Mouse (Mus musculus) embryonic facial prominence, embryonic 11.5 days (tissue): ENCODE results near the gene Wnt1. TPM values are rescaled to one million over a fixed set of nuclear protein-coding genes. Genes with fewer than 3 reads are reported as not detected.
A peak's percentile ranks its signal among the peaks of the same experiment; 100 is the strongest.
"Not testable (repeated sequence)": the region's sequence is repeated elsewhere in the genome, so short reads cannot be mapped to it uniquely, and the experiment has no call there.

Experiments
- ATAC-seq: fragments of 200-750 bp; cut with Nextera tagmentation; replicated peaks from 2 replicates; pipeline ENCODE4 v1.8.0; 2017; ENCODE audit warnings: low read depth; ENCODE audit not compliant: insufficient number of reproducible peaks, low FRiP score, low TSS enrichment
- DNase-seq: peaks from one replicate; pipeline ENCODE4 v3.0.0-alpha.2; 2015; ENCODE audit warnings: low spot score
- H3K27ac ChIP-seq: fragments of 300-500 bp; sonication (generic); replicated peaks from 2 replicates; pipeline ENCODE4 v1.5.1; 2014; ENCODE audit warnings: mild to moderate bottlenecking, low read depth, low read length, control low read depth
- H3K27me3 ChIP-seq: fragments of 300-500 bp; sonication (generic); 2 replicates; pipeline ENCODE4 v1.6.1; 2014; ENCODE audit warnings: mild to moderate bottlenecking, low read length, moderate library complexity, mixed read lengths; ENCODE audit not compliant: control insufficient read depth, insufficient read depth
- H3K36me3 ChIP-seq: fragments of 300-500 bp; sonication (generic); replicated peaks from 2 replicates; pipeline ENCODE4 v1.6.1; 2014; ENCODE audit warnings: low read depth, mild to moderate bottlenecking, low read length, moderate library complexity, mixed read lengths; ENCODE audit not compliant: control insufficient read depth, insufficient read depth
- H3K4me1 ChIP-seq: fragments of 300-500 bp; sonication (generic); 2 replicates; pipeline ENCODE4 v1.6.1; 2014; ENCODE audit warnings: low read length, mixed read lengths; ENCODE audit not compliant: control insufficient read depth, insufficient read depth
- H3K4me2 ChIP-seq: fragments of 300-500 bp; sonication (generic); 2 replicates; pipeline ENCODE4 v1.6.1; 2014; ENCODE audit warnings: low read depth, mild to moderate bottlenecking, control low read depth, low read length, moderate library complexity
- H3K4me3 ChIP-seq: fragments of 300-500 bp; sonication (generic); 2 replicates; pipeline ENCODE4 v1.5.1; 2014; ENCODE audit warnings: low read depth, low read length, control low read depth
- H3K9ac ChIP-seq: fragments of 300-500 bp; sonication (generic); replicated peaks from 2 replicates; pipeline ENCODE4 v1.6.1; 2014; ENCODE audit warnings: mild to moderate bottlenecking, control low read depth, low read length
- H3K9me3 ChIP-seq: fragments of 300-500 bp; sonication (generic); replicated peaks from 2 replicates; pipeline ENCODE4 v1.6.1; 2016; ENCODE audit warnings: mild to moderate bottlenecking, low read length, inconsistent platforms, mixed read lengths; ENCODE audit not compliant: control insufficient read depth
- WGBS: fragments of 180-500 bp; shearing (Covaris S2); extraction: QIAGEN DNeasy Blood & Tissue Kit; methylation state at CpG from one replicate; pipeline ENCODE4 v1.1.7; 2014; 5-methylcytosine and 5-hydroxymethylcytosine counted together
- polyA plus RNA-seq: library from polyadenylated mRNA; unstranded; fragments of >200 nt; fragmentation: Nextera tagmentation; extraction: Ambion mirVana; gene quantifications from 2 replicates; pipeline ENCODE4 v1.2.1, GENCODE M21; 2014

The Wnt1 gene
- polyA plus RNA-seq = 0.28 and 0.33 TPM in 2 replicates

- H3K9ac ChIP-seq = no peak within 1 kb of the TSS
- H3K4me2 ChIP-seq = no peak within 1 kb of the TSS; the same call in 1 of the 2 replicates
- no peaks in the 10 kb centered on the region; the same call in 1 of the 2 replicates for H3K9me3 ChIP-seq
- H3K36me3 ChIP-seq = no peaks in the 10 kb centered on the region
- H3K4me3 ChIP-seq = no peak within 1 kb of the TSS
- H3K27ac ChIP-seq = no peak within 1 kb of the TSS
- DNase-seq = peak; percentile 66
- 2% methylated on average over 47 of the region's 51 CpGs for WGBS
- H3K27me3 ChIP-seq = peaks cover 73% of the 10 kb centered on the region
- ATAC-seq = no peak
- H3K4me1 ChIP-seq = no peaks in the 10 kb centered on the region; the same call in 1 of the 2 replicates
Observed at GRCm38 (mm10) chr15:98789661-98790535, at the start of gene Wnt1. Gene Wnt1, plus strand, starts transcription at chr15:98789857.

GRCm38 (mm10) chr15:98740219-98740618 lies 49.4 kb upstream of the Wnt1 start:
- no peak overlapping the region for H3K9ac ChIP-seq
- no peak for ATAC-seq
- no peak overlapping the region for H3K4me2 ChIP-seq
- H3K27me3 ChIP-seq = no peaks in the 10 kb centered on the region
- H3K27ac ChIP-seq = no peak overlapping the region
- peaks cover 8% of the 10 kb centered on the region for H3K36me3 ChIP-seq
- no peaks in the 10 kb centered on the region for H3K4me1 ChIP-seq
- 86% methylated on average over 8 of the region's 8 CpGs for WGBS
- no peak for DNase-seq
- H3K4me3 ChIP-seq = no peak overlapping the region
- H3K9me3 ChIP-seq = no peaks in the 10 kb centered on the region

- Histone ChIP-seq H3K27ac (no peak overlapping the region), H3K27me3 (no peaks in the 10 kb centered on the region), H3K4me1 (no peaks in the 10 kb centered on the region), H3K4me2 (no peak overlapping the region), H3K4me3 (no peak overlapping the region), H3K9ac (no peak overlapping the region), H3K9me3 (no peaks in the 10 kb centered on the region), H3K36me3 (peaks cover 5% of the 10 kb centered on the region)
- 88% methylated on average over 8 of the region's 8 CpGs for WGBS
- DNase-seq (no peak), ATAC-seq (no peak)
Observed at GRCm38 (mm10) chr15:98742766-98743428, 46.8 kb upstream of the Wnt1 start.

- not testable (repeated sequence) for H3K4me2 ChIP-seq, H3K27me3 ChIP-seq, H3K4me3 ChIP-seq, H3K27ac ChIP-seq, H3K4me1 ChIP-seq, H3K36me3 ChIP-seq, H3K9ac ChIP-seq, H3K9me3 ChIP-seq, ATAC-seq, DNase-seq
- 83% methylated on average over 3 of the region's 3 CpGs for WGBS
Observed at GRCm38 (mm10) chr15:98743863-98744262, 45.8 kb upstream of the Wnt1 start.

GRCm38 (mm10) chr15:98746344-98746965 lies 43.2 kb upstream of the Wnt1 start:
- WGBS = 89% methylated on average over 10 of the region's 10 CpGs
- no peak overlapping the region for H3K9ac ChIP-seq
- no peak overlapping the region for H3K4me2 ChIP-seq
- no peak overlapping the region for H3K4me3 ChIP-seq
- H3K9me3 ChIP-seq = no peaks in the 10 kb centered on the region
- H3K36me3 ChIP-seq = peaks cover 2% of the 10 kb centered on the region
- ATAC-seq = no peak
- DNase-seq = no peak
- H3K27ac ChIP-seq = no peak overlapping the region
- H3K4me1 ChIP-seq = no peaks in the 10 kb centered on the region
- H3K27me3 ChIP-seq = no peaks in the 10 kb centered on the region

GRCm38 (mm10) chr15:98747296-98747695 lies 42.4 kb upstream of the Wnt1 start:
- ATAC-seq = no peak
- whole genome bisulfite sequencing = 86% methylated on average over 6 of the region's 6 CpGs
- H3K27me3 ChIP-seq = no peaks in the 10 kb centered on the region
- no peak for DNase-seq
- no peak overlapping the region for H3K27ac ChIP-seq
- no peaks in the 10 kb centered on the region for H3K9me3 ChIP-seq
- H3K9ac ChIP-seq = no peak overlapping the region
- H3K4me2 ChIP-seq = no peak overlapping the region
- H3K36me3 ChIP-seq = peaks cover under 1% of the 10 kb centered on the region
- H3K4me1 ChIP-seq = no peaks in the 10 kb centered on the region
- no peak overlapping the region for H3K4me3 ChIP-seq

- H3K27ac ChIP-seq = no peak overlapping the region
- no peaks in the 10 kb centered on the region for H3K27me3 ChIP-seq
- no peak overlapping the region for H3K9ac ChIP-seq
- no peaks in the 10 kb centered on the region for H3K9me3 ChIP-seq
- H3K4me2 ChIP-seq = no peak overlapping the region
- H3K36me3 ChIP-seq = no peaks in the 10 kb centered on the region
- no peak for ATAC-seq
- no peaks in the 10 kb centered on the region for H3K4me1 ChIP-seq
- WGBS = 94% methylated on average over 2 of the region's 2 CpGs
- no peak for DNase-seq
- H3K4me3 ChIP-seq = no peak overlapping the region
Observed at GRCm38 (mm10) chr15:98749093-98749492, 40.6 kb upstream of the Wnt1 start.
